Mouse (Mus musculus) intestine, embryonic 16.5 days (tissue): ENCODE data around the gene Tox2. TPM values are rescaled to one million over a fixed set of nuclear protein-coding genes. Genes with fewer than 3 reads are reported as not detected.

Experiments
- ATAC-seq: fragments of 200-750 bp; cut with Nextera tagmentation; 2 replicates; pipeline ENCODE4 v1.8.0; 2017; ENCODE audit warnings: moderate TSS enrichment, moderate library complexity
- H3K27ac ChIP-seq: fragments of 300-500 bp; sonication (generic); 2 replicates; pipeline ENCODE4 v1.5.1; 2014; ENCODE audit warnings: mild to moderate bottlenecking, low read length
- H3K27me3 ChIP-seq: fragments of 300-500 bp; sonication (generic); replicated peaks from 2 replicates; pipeline ENCODE4 v1.6.1; 2014; ENCODE audit warnings: low read length, control low read depth, mixed read lengths; ENCODE audit not compliant: control insufficient read depth, insufficient read depth
- H3K36me3 ChIP-seq: fragments of 300-500 bp; sonication (generic); 2 replicates; pipeline ENCODE4 v1.6.1; 2014; ENCODE audit warnings: low read length, control low read depth; ENCODE audit not compliant: control insufficient read depth, insufficient read depth
- H3K4me1 ChIP-seq: fragments of 300-500 bp; sonication (generic); 2 replicates; pipeline ENCODE4 v1.6.1; 2014; ENCODE audit warnings: low read length, control low read depth, mixed read lengths; ENCODE audit not compliant: control insufficient read depth, insufficient read depth
- H3K4me2 ChIP-seq: fragments of 300-500 bp; sonication (generic); 2 replicates; pipeline ENCODE4 v1.6.1; 2014; ENCODE audit warnings: low read depth, low read length, control low read depth
- H3K4me3 ChIP-seq: fragments of 300-500 bp; sonication (generic); 2 replicates; pipeline ENCODE4 v1.5.1; 2014; ENCODE audit warnings: mild to moderate bottlenecking, low read length
- H3K9ac ChIP-seq: fragments of 300-500 bp; sonication (generic); 2 replicates; pipeline ENCODE4 v1.6.1; 2014; ENCODE audit warnings: low read depth, low read length
- H3K9me3 ChIP-seq: fragments of 300-500 bp; sonication (generic); 2 replicates; pipeline ENCODE4 v1.6.1; 2016; ENCODE audit warnings: low read length, control low read depth; ENCODE audit not compliant: control insufficient read depth
- WGBS: fragments of 180-500 bp; shearing (Covaris S2); extraction: QIAGEN DNeasy Blood & Tissue Kit; methylation state at CpG from one replicate; pipeline ENCODE4 v1.1.7; 2014; 5-methylcytosine and 5-hydroxymethylcytosine counted together
- polyA plus RNA-seq: library from polyadenylated mRNA; unstranded; fragments of >200 nt; fragmentation: Nextera tagmentation; extraction: Ambion mirVana; gene quantifications from 2 replicates; pipeline ENCODE4 v1.2.1, GENCODE M21; 2015

The Tox2 gene
- polyA plus RNA-seq, 1 experiment from 2014 or later = 5.7 TPM

GRCm38 (mm10) chr2:163362940-163363921, 160.3 kb downstream of the Tox2 start:
- Histone ChIP-seq H3K4me1 (0 out of 2 replicates have a peak, but pooled peaks cover 3% of the 10 kb centered on the region), H3K27me3 (no peaks in the 10 kb centered on the region), H3K9me3 (no peaks in the 10 kb centered on the region), H3K4me3 (no peak overlapping the region), H3K9ac (no peak overlapping the region), H3K4me2 (no peak overlapping the region), H3K36me3 (no peaks in the 10 kb centered on the region), H3K27ac (peak overlapping the region; percentile 13; the same call in 1 of the 2 replicates)
- ATAC-seq = 0 out of 2 replicates have a peak, but pooled peaks have one; percentile 20
- WGBS = 64% methylated on average over 12 of the region's 12 CpGs

GRCm38 (mm10) chr2:163364785-163365541, 162.0 kb downstream of the Tox2 start:
- H3K36me3 ChIP-seq = no peaks in the 10 kb centered on the region
- H3K4me2 ChIP-seq = no peak overlapping the region
- H3K9ac ChIP-seq = no peak overlapping the region
- WGBS = 59% methylated on average over 18 of the region's 18 CpGs
- peak; percentile 25; the same call in 1 of the 2 replicates for ATAC-seq
- peaks cover 4% of the 10 kb centered on the region; the same call in 1 of the 2 replicates for H3K4me1 ChIP-seq
- H3K4me3 ChIP-seq = no peak overlapping the region
- H3K9me3 ChIP-seq = no peaks in the 10 kb centered on the region
- H3K27ac ChIP-seq = peak overlapping the region; percentile 57
- H3K27me3 ChIP-seq = no peaks in the 10 kb centered on the region

GRCm38 (mm10) chr2:163370175-163370574, 167.2 kb downstream of the Tox2 start:
- H3K9me3 ChIP-seq = no peaks in the 10 kb centered on the region
- H3K4me1 ChIP-seq = peaks cover 5% of the 10 kb centered on the region; the same call in 1 of the 2 replicates
- peaks cover 7% of the 10 kb centered on the region for H3K27me3 ChIP-seq
- H3K4me2 ChIP-seq = no peak overlapping the region
- H3K9ac ChIP-seq = peak overlapping the region; percentile 48; the same call in 1 of the 2 replicates
- H3K36me3 ChIP-seq = no peaks in the 10 kb centered on the region; the same call in 1 of the 2 replicates
- H3K4me3 ChIP-seq = no peak overlapping the region
- peak; percentile 74; the same call in 1 of the 2 replicates for ATAC-seq
- H3K27ac ChIP-seq = peak overlapping the region; percentile 84
- 31% methylated on average over 4 of the region's 4 CpGs for WGBS

- Histone ChIP-seq H3K4me3 (no peak overlapping the region), H3K27me3 (peaks cover 24% of the 10 kb centered on the region), H3K27ac (no peak overlapping the region), H3K4me1 (peaks cover 2% of the 10 kb centered on the region; the same call in 1 of the 2 replicates), H3K9ac (no peak overlapping the region), H3K36me3 (peaks cover 3% of the 10 kb centered on the region; the same call in 1 of the 2 replicates), H3K9me3 (no peaks in the 10 kb centered on the region), H3K4me2 (no peak overlapping the region)
- 81% methylated on average over 1 of the region's 1 CpGs for WGBS
- ATAC-seq = no peak
These were observed 169.7 kb downstream of the Tox2 start for GRCm38 (mm10) chr2:163372627-163373026.

Other genes starting within 250 kb of the Tox2 start
- 1.2 and 2.1 TPM in 2 replicates for gene Sgk2, start 215.8 kb upstream of the Tox2 start, polyA plus RNA-seq
- 44.0 and 48.1 TPM in 2 replicates for gene Ift52, start 185.8 kb upstream of the Tox2 start, polyA plus RNA-seq
- gene Mybl2, start 148.4 kb upstream of the Tox2 start, polyA plus RNA-seq = 18.0 and 19.0 TPM in 2 replicates
- not detected in 2 replicates for gene Gtsf1l, start 115.3 kb upstream of the Tox2 start, polyA plus RNA-seq
- gene Jph2, start 194.9 kb downstream of the Tox2 start, polyA plus RNA-seq = 6.3 and 7.5 TPM in 2 replicates
- 79.4 and 85.8 TPM in 2 replicates for gene Oser1, start 221.6 kb downstream of the Tox2 start, polyA plus RNA-seq
- gene Gdap1l1, start 235.4 kb downstream of the Tox2 start, polyA plus RNA-seq = 3.9 and 5.0 TPM in 2 replicates